Mouse (Mus musculus) stomach, postnatal 0 days (tissue): ENCODE data around the gene Dtx3.

Experiments
- CTCF ChIP-seq: IDR thresholded peaks from 2 replicates; pipeline ENCODE4 v1.5.1; 2016; ENCODE audit warnings: antibody characterized with exemption, low read depth, mild to moderate bottlenecking, moderate library complexity
- EP300 ChIP-seq: optimal IDR thresholded peaks from 2 replicates; pipeline ENCODE3; 2016; ENCODE audit warnings: antibody characterized with exemption

DNA sequence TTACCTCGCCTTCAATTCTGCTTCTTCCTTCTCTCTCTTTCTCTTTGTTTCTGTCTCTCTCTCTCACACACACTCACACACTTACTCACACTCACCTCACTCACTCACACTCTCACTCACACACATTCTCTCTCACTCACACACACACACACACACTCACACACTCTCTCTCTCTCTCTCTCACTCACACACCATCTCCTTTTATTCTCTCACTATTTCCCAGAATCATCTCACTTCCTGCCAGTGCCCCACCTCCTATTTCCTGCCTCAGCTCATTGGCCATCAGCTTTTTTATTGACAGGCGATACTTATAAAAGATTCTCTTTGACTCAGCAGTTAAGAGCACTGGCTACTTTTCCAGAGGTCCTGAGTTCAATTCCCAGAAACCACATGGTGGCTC is 22.8 kb upstream of the Dtx3 start:
- TF ChIP-seq EP300 (no peak), CTCF (no peak)
